Mouse (Mus musculus) testis, adult 2 months (tissue): ENCODE data around the gene Tex45.

Experiments used
- CTCF ChIP-seq: fragments of 200-500 bp; IDR thresholded peaks from 2 replicates; pipeline ENCODE4 v1.5.1; 2012; ENCODE audit warnings: low read depth, mild to moderate bottlenecking, inconsistent platforms, low read length, moderate library complexity; ENCODE audit not compliant: control insufficient read depth, insufficient read depth, insufficient replicate concordance
- POLR2A ChIP-seq: fragments of 200-500 bp; IDR thresholded peaks from 2 replicates; pipeline ENCODE4 v1.6.1; 2012; ENCODE audit warnings: low read depth, mild to moderate bottlenecking, inconsistent platforms, low read length, moderate library complexity; ENCODE audit not compliant: control insufficient read depth

DNA sequence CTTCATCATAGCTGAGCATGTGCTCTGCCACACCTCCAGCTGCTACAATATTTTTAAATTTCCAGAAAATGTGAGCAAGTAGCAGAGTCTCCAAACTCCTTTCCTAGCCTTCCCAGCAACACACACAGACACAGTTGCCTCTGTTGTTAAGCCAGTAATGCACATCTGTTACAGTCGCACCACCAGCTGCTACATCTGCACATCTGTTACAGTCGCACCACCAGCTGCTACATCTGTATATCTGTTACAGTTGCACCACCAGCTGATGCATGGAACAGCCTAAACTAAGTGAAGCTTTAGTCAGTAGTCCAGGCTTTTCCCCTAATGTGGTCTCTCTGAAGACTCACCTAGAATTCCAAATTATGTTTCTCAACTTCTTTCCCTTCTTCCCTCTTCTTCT is 42.2 kb upstream of the Tex45 start:
- TF ChIP-seq POLR2A, result no peak
- TF ChIP-seq CTCF, result no peak
